Mouse (Mus musculus) bone marrow, adult 2 months (tissue): ENCODE data around the gene Chst10.

Source experiments
- CTCF ChIP-seq: fragments of 200-500 bp; IDR thresholded peaks from 2 replicates; pipeline ENCODE4 v1.5.1; 2011; ENCODE audit warnings: low read length, control low read depth; ENCODE audit not compliant: control insufficient read depth, insufficient read depth
- POLR2A ChIP-seq: fragments of 200-500 bp; IDR thresholded peaks from 2 replicates; pipeline ENCODE4 v1.6.1; 2011; ENCODE audit warnings: low read depth, mild to moderate bottlenecking, control low read depth, low read length, borderline replicate concordance; ENCODE audit not compliant: control insufficient read depth

DNA sequence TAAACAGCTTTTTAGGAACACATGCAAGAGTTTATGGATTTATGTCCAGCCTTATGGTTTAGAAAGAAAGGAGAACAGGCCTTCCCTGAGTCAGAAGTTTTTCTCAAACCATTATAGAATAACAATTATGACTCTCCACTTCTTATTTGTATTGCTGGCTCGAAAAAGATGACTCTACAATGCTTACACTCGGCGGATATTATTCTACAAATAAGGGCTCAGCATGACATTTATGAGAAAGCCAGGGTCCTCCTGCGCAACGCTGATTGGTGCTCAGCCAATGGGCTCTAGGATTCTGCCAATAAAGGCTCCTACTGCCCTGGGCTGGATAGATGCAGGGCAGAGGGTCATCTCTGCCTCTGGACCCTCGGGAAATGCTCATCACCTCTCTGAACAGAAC, 40.9 kb upstream of the Chst10 start, which contains the start of gene Nms:
- TF ChIP-seq CTCF (no peak), POLR2A (no peak)
